Mouse (Mus musculus) bone marrow macrophage, adult 2 months (primary cell): ENCODE data around the gene Supt6.

Experiments
- CTCF ChIP-seq: IDR thresholded peaks from 2 replicates; pipeline ENCODE4 v1.5.1; 2012; ENCODE audit warnings: low read depth, mild to moderate bottlenecking, low read length, moderate library complexity
- POLR2A ChIP-seq: IDR thresholded peaks from 2 replicates; pipeline ENCODE4 v1.6.1; 2012; ENCODE audit warnings: mild to moderate bottlenecking, low read depth, low read length, borderline replicate concordance

GRCm38 (mm10) chr11:78166161-78166560 is 79.6 kb downstream of the Supt6 start:
- TF ChIP-seq CTCF (no peak), POLR2A (no peak)
